Mouse (Mus musculus): ENCODE data around the gene Nat10.
A peak's percentile ranks its signal among the peaks of the same experiment; 100 is the strongest.

The Nat10 gene

GRCm38 (mm10) chr2:103746096-103746495 is 15.0 kb downstream of the Nat10 start:
- no peak for DNase-seq (ENCODE audit: low read depth, low spot score)

GRCm38 (mm10) chr2:103745481-103745880 is 15.6 kb downstream of the Nat10 start:
- DNase-seq (ENCODE audit: low read depth, low spot score), result no peak

GRCm38 (mm10) chr2:103743988-103744387 is 17.1 kb downstream of the Nat10 start:
- DNase-seq (ENCODE audit: low read depth, low spot score), result peak; percentile 77

- DNase-seq (ENCODE audit: low read depth, low spot score), result no peak
Measured at GRCm38 (mm10) chr2:103743536-103743935, 17.5 kb downstream of the Nat10 start.

GRCm38 (mm10) chr2:103742821-103743220 is 18.2 kb downstream of the Nat10 start:
- no peak for DNase-seq (ENCODE audit: low read depth, low spot score)

GRCm38 (mm10) chr2:103731423-103731822 is 29.6 kb downstream of the Nat10 start:
- DNase-seq (ENCODE audit: low read depth, low spot score), result no peak

- no peak for DNase-seq (ENCODE audit: low read depth, low spot score)
Measured at GRCm38 (mm10) chr2:103730999-103731398, 30.1 kb downstream of the Nat10 start.

GRCm38 (mm10) chr2:103728027-103728540 is 33.0 kb downstream of the Nat10 start:
- peak; percentile 27 for DNase-seq (ENCODE audit: low read depth, low spot score)

GRCm38 (mm10) chr2:103724521-103724920 is 36.5 kb downstream of the Nat10 start:
- DNase-seq (ENCODE audit: low read depth, low spot score), result no peak

- DNase-seq (ENCODE audit: low read depth, low spot score), result no peak
Measured at GRCm38 (mm10) chr2:103719292-103719646, 41.8 kb downstream of the Nat10 start.

- DNase-seq (ENCODE audit: low read depth, low spot score), result peak; percentile 86
Measured at GRCm38 (mm10) chr2:103718594-103719291, 42.3 kb downstream of the Nat10 start.

- no peak for DNase-seq (ENCODE audit: low read depth, low spot score)
Measured at GRCm38 (mm10) chr2:103714412-103714811, 46.7 kb downstream of the Nat10 start.

- DNase-seq (ENCODE audit: low read depth, low spot score), result no peak
Measured at GRCm38 (mm10) chr2:103713831-103714230, 47.2 kb downstream of the Nat10 start.

- no peak for DNase-seq (ENCODE audit: low read depth, low spot score)
Measured at GRCm38 (mm10) chr2:103710849-103711248, 50.2 kb downstream of the Nat10 start.

- no peak for DNase-seq (ENCODE audit: low read depth, low spot score)
Measured at GRCm38 (mm10) chr2:103707056-103707776, 53.9 kb downstream of the Nat10 start.

GRCm38 (mm10) chr2:103706226-103706625 is 54.8 kb downstream of the Nat10 start:
- DNase-seq (ENCODE audit: low read depth, low spot score), result peak; percentile 34

GRCm38 (mm10) chr2:103705826-103706225 is 55.2 kb downstream of the Nat10 start:
- DNase-seq (ENCODE audit: low read depth, low spot score), result no peak

GRCm38 (mm10) chr2:103703865-103704264 is 57.2 kb downstream of the Nat10 start:
- no peak for DNase-seq (ENCODE audit: low read depth, low spot score)

- DNase-seq (ENCODE audit: low read depth, low spot score), result no peak
Measured at GRCm38 (mm10) chr2:103703336-103703735, 57.7 kb downstream of the Nat10 start.

- DNase-seq (ENCODE audit: low read depth, low spot score), result no peak
Measured at GRCm38 (mm10) chr2:103700514-103700913, 60.6 kb downstream of the Nat10 start.

GRCm38 (mm10) chr2:103696177-103696576 is 64.9 kb downstream of the Nat10 start:
- DNase-seq (ENCODE audit: low read depth, low spot score), result no peak

- no peak for DNase-seq (ENCODE audit: low read depth, low spot score)
Measured at GRCm38 (mm10) chr2:103694777-103695563, 66.1 kb downstream of the Nat10 start.

All from R1 (cell line).